Mouse (Mus musculus) brain, embryonic 18.5 days (tissue): ENCODE data around the gene Gypa.

ENCODE experiments used
- DNase-seq: peaks from one replicate; pipeline ENCODE4 v3.0.0-alpha.2; 2012; ENCODE audit warnings: low read depth, low spot score

Gypa gene

GRCm38 (mm10) chr8:80493523-80494345, at the start of gene Gypa:
Gypa (plus strand) TSS chr8:80493781.
- no peak for DNase-seq

- DNase-seq: no peak
Measured at GRCm38 (mm10) chr8:80444534-80445072, 49.0 kb upstream of the Gypa start.

- DNase-seq: no peak
Measured at GRCm38 (mm10) chr8:80447217-80447616, 46.4 kb upstream of the Gypa start.

- DNase-seq: no peak
Measured at GRCm38 (mm10) chr8:80451938-80452690, 41.5 kb upstream of the Gypa start.

GRCm38 (mm10) chr8:80463450-80463917, 30.1 kb upstream of the Gypa start:
- DNase-seq: no peak

GRCm38 (mm10) chr8:80474971-80475370, 18.6 kb upstream of the Gypa start:
- no peak for DNase-seq

GRCm38 (mm10) chr8:80478156-80478555, 15.4 kb upstream of the Gypa start:
- DNase-seq: no peak

GRCm38 (mm10) chr8:80479129-80479528, 14.5 kb upstream of the Gypa start:
- DNase-seq: no peak

- no peak for DNase-seq
Measured at GRCm38 (mm10) chr8:80482173-80482572, 11.4 kb upstream of the Gypa start.

GRCm38 (mm10) chr8:80482822-80483774, 10.5 kb upstream of the Gypa start:
- no peak for DNase-seq

- DNase-seq: no peak
Measured at GRCm38 (mm10) chr8:80491562-80491961, 2.0 kb upstream of the Gypa start.

- peak; percentile 59 for DNase-seq
Measured at GRCm38 (mm10) chr8:80492987-80493441, 567 bp upstream of the Gypa start.

GRCm38 (mm10) chr8:80494346-80494660, 722 bp downstream of the Gypa start:
- no peak for DNase-seq

- no peak for DNase-seq
Measured at GRCm38 (mm10) chr8:80494819-80495218, 1.2 kb downstream of the Gypa start.

- no peak for DNase-seq
Measured at GRCm38 (mm10) chr8:80495527-80495926, 1.9 kb downstream of the Gypa start.

GRCm38 (mm10) chr8:80497323-80497722, 3.7 kb downstream of the Gypa start:
- DNase-seq: no peak

- no peak for DNase-seq
Measured at GRCm38 (mm10) chr8:80500244-80500643, 6.7 kb downstream of the Gypa start.

- no peak for DNase-seq
Measured at GRCm38 (mm10) chr8:80500773-80501172, 7.2 kb downstream of the Gypa start.

- DNase-seq: no peak
Measured at GRCm38 (mm10) chr8:80501283-80501682, 7.7 kb downstream of the Gypa start.

- DNase-seq: no peak
Measured at GRCm38 (mm10) chr8:80526382-80527355, 33.1 kb downstream of the Gypa start.
